Mouse (Mus musculus) cerebellum, postnatal 10 days (tissue): ENCODE results near the gene Wdr1.
"Not testable (repeated sequence)": the region's sequence is repeated elsewhere in the genome, so short reads cannot be mapped to it uniquely, and the experiment has no call there.

Experiments
- DNase-seq, 2 experiments: peaks; one replicate each; pipeline ENCODE4 v3.0.0; 2021; ENCODE audit warnings: mixed read lengths in 2 of 2

Gene Wdr1

DNA sequence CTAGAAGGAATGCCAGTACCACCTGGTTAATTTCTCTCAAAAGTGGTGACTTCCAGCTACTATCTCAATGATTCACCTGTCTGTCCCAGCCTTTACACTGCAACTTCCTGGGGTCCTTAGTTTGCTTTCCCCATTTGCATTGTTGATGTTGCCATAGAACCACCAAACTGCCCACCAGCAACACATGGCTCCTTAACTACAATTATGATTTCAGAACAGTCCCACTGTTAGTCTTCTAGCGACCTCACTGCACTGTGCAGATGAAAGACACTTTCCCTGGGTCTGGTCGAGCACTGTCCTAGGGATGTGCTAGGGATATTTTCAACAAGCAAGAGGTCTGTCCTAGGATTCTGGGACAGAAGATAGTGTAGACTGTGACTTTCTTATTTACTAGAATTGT is at the start of gene Wdr1:
TSS of gene Wdr1 (minus strand) at position 101 of the 400 bp plus-strand sequence.
- DNase-seq = no peak

DNA sequence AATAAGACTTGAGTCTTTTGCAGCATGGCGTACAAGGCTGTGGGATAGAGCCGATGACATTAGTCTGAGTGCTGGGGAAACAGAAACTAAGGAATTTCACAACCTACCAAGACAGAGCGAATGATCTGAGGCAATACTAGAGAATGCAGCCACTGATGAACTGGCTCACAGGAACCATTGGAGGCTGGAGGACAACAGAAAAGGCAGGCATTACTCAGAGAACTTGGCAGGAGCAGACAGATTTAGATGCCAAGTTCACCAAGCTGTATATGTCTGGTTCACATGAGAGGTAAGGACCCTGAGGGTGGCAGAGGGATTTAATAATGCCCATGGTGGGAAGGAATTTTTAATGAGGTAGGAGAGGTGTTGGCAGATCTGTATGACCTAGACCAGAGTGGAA is 48.1 kb upstream of the Wdr1 start:
- peak; percentile 44 to 46 for DNase-seq

DNA sequence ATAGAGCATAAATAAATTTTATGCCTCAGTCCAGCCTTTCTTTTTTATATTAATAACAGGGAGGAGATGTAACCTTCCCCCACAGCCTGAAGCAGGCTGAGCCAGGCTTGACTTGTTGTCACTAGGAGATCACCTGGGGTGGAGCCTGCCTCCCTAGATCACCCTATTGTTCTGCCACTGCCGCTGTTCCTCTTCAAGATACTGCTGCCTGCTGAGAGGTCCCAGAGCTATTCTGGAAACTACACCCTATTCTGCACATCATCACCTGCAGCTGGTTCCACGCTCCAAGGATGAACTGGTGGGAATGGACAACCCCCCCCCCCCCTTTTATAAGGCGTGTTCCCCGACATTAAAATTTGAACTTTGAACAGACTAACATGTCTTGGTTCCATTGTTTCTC is 45.2 kb upstream of the Wdr1 start:
- DNase-seq = not testable (repeated sequence)

DNA sequence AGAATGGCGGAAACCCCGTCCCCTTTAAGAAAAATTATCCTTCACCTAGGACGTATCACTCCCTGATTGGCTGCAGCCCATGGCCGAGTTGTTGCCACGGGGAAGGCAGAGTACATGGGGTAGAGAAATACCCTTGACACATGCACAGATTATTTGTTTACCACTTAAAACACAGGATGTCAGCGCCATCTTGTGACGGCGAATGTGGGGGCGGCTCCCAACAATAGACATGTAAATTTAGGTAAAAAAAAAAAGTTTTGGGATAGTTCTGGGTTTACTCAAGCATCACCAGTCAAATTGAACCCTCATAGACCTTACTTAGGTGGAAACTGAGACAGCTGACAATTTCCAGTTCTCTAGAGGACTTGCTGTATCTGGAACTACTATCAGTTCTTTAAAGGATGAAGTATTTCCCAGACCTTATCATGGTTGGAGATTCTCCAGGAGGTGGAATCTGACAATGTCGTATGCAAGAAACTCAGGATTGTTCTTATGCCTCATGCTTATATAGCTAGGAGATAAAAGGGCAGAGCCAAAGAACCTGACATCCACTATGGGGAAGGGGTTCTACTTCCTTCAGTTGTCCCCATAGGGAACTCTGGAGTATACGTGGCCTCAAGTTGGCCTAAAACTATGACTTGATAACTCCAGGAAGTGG is 35.8 kb upstream of the Wdr1 start:
- DNase-seq = peak in 1 of 2 experiments; percentile 10

DNA sequence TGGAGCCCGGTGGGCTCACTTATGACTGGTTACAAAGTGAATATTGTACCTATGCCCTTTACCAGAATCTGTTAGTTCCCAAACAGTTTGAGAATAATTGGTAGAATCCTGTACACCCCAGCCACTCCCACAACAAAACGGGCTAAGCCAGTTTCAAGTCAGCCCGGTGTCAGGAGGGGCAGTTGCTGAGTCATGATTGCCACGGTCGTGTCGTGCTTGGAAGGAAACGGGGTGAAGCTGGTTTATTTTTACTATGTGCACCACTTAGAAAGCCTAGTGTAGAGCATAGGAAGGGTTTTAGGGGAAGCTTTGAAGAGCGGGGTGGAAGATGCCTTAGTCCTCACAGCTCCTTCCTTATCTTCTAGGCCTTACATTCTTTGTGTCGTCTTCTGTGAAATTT is 25.9 kb upstream of the Wdr1 start:
- DNase-seq = no peak

DNA sequence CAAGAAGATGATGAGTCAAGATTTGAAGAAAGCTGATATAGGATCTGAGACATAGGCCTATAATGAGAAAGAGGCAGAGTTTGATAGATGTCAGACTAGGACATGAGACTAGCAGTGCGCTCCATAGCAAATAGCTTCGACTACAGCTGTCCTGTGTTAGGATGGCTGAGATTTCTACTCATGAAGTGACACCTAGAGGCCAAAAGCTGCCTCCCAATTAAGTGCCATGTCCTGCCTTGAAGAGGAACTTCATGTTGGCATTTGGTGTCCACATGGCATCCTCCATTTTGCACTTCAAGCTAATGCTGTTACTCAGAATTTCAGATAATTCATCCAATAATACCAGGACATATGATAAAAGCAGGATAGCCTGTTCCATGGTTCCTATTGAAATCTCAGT is 22.4 kb upstream of the Wdr1 start:
- DNase-seq = no peak

DNA sequence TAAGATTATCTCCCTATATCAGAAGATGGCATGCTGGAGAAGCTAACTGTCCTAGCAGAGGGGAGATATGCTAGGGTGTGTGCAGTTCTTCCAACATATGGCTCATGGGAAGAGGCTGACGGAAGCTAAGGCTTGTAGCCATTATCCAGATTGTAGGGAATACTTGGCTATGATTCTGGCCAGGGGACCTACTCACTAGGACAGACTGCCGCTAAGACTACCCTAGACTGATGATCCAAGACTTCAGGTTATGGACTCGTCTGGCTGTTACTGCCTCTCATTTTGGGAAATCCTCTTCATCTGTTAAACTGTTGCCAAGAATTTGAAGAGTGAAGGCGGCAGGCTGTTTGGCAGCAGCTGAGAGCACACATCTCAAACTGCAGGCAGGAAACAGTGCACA is 20.0 kb upstream of the Wdr1 start:
- DNase-seq = no peak

DNA sequence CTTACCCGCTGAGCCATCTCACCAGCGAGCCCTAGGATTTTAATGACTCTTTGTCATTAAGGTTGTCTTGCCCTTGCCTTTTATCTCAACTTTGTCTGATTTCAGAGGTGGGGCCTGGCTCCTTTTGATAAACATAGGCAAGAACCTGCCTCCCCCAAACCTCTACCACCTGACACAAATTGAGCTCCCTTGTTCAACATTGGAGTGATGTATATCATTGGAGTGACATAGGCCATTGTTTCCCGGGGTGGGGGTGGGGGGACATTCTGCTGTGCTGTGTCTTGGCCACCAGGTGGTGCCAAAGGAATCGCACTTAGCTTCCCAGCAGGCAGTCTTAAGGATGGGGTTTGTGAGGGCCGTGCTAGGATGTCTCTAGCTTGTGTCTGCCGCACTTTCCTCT is 17.7 kb upstream of the Wdr1 start:
- DNase-seq = peak; percentile 59 to 63

DNA sequence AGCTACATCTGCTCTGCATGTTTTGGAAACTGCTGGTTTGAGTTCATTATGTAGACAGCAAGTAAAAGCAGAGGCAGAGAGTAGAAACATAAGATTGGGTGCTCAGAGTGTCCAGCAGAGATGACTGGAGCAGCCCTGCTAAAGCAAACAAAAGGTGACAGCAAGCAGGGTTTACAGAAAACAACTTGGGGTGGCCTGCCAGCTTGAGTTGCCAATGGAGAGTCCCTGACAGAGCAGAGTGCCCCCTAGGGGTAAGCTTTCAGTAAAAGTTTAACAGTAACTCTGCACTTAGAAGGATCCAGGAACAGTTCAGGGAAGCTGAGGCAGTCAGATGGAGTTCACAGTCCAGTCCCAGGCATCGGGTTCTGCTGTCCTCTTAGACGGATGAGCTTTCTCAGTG is 7.9 kb upstream of the Wdr1 start:
- peak; percentile 44 for DNase-seq

DNA sequence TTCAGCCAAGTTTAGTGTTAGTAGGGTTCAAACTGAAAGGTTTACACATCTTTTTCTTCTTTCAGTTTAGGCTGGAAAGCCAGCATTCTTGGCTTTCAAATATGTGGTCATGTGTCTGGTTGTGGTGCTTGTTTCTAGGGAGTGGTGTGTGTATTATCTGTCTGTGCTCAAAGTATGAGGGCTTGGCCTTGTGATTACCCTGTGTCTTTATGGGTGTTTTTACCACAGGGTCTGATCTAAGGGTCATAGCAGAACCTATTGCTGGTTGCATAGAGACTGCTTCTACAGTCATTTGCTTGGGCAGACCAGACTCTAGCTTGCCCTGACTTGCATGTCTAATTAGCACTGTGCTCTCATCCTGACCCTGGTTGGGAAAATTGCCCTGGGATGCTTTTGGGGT is 5.6 kb upstream of the Wdr1 start:
- no peak for DNase-seq

DNA sequence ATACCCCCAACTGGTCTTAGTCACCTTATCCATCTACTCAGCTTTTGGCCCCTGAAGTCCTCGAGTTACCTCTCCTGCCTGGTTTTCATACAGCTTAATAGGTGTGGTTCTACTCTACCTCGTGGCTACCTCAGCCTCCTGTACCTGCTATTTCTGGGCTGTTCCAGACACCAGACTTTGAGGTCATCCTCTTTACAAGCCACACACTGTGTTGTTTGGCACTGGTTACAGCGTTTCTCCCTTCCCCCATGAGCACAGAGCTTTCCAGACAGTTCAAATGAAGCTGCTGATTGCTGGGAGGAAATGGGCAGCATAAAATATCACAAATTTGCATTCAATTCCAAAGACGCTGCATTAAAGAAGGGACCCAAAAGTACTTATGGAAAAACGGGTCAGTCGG is 1.8 kb upstream of the Wdr1 start:
- DNase-seq = no peak

DNA sequence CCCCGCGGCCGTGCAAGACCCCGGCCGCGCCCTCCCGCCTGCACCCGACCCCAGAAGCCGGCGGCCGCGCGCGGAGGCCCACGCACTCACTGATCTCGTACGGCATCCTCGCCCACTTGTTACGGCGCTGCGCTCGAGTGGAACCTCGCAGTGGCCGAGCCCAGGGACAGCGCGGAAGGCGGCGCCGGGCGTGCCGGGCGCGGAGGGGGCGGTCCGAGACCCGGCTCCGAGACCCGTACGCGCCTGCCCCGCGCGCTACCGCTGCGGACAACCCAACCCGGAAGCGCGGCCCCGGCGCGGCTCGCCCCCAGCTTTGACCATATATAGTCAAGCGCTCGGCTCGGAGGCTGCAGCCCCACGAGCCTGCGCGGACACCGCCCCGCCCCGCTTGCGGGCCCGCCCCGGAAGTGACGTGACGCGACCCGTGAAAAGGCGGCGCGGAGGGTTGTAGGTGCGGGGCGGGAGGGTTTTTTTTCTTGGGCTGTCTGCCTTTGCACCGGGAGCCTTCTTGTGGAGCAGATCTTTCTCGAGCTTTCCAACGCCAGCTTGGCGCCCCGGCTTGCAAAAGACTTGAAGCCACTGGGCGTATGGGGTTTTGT is 1.5 kb downstream of the Wdr1 start:
- DNase-seq = peak; percentile 99

DNA sequence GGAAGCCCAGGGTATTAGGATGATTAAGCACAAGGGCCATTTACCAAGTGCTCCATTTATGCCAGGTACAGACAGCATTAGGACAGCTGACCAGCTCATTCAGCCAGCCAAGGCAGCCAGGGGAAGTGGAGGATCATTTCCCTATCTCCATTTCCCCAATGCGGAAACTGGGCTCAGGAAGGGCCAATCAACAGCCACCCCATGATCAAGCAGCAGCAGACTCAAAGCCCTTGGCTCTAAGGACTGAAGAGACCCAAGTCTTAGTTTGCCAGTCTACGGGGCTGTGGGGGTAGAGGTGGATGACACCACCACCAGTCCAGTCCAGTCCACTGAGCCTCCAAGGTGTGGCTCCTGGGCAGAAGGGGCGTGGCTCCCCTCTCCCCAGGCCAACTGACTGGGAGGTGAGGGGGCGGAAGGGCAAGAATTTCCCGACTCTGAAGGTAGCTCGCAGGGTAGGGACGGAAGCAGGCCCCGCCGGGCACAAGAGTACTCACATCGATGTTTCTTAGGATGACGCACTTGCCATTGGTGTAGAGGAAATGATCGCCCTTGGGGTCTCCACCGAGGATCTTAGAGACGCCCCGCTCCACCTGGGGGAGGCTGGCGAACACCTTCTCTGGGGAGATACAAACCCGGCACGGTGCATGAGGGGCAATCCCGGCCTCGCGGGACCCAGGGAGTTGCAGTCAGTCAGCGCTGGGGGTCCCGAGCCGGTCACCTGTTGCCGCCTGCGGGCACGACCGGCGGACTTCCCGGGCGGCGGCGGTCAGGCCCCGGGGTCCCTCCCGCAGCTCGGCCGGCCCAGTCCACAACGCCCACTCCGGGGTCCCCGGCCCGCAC is 2.2 kb downstream of the Wdr1 start:
- peak in 1 of 2 experiments; percentile 41 for DNase-seq

DNA sequence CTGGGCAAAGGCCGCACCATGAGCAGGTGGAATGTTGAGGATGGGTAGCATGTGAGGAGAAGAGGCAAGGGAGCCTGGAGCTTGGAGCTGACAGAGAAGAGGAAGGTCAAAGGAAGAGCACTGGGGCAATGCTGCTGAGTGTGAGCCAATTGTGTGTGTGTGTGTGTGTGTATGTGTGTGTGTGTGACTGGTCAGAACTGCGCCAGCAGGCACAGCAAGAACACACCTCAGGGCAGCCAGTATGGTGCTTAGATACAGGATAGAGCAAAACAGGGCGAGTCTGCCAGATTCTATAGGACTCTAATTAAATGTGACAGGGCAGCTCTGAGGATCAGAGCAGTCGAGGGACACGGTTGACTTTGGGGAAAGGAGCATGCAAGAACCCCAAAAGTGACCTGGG is 4.2 kb downstream of the Wdr1 start:
- peak in 1 of 2 experiments; percentile 28 for DNase-seq

DNA sequence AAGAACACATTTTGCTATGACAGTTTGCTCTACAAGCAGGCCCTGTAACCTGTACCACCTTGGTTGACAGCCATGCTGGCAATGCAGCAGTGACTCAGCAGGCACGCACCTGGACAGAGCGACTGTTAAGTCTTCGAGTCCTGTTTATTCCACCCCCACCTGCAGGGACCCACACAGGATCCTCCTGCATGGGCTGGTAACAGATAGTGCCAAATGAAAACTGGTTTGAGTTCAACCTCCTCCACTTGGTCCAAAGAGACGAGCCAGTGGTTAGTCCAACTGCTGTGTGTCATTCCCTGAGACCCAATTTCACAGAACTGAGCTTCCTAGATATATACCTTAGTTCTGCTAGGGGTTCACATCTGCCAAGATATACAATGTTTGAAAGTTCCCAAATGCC is 5.2 kb downstream of the Wdr1 start:
- DNase-seq = peak in 1 of 2 experiments; percentile 43

DNA sequence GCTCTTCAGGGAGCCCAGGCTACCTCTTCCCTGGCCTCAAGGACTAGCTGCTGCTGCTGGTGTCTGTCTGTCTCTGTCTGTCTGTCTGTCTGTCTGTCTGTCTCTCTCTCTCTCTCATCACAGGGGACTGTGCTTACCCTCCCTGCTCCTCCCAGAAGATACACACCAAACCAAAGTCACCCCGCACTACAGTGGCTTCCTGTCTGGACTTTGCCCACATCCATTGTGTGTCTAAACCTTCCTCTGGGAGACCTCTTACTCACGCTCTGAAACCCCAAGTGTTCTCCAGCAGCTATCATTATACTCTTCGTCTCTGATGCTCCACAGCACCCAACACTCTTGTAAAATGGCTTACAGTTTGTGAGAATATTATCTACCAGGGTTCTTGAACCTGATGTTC is 6.6 kb downstream of the Wdr1 start:
- DNase-seq = no peak

DNA sequence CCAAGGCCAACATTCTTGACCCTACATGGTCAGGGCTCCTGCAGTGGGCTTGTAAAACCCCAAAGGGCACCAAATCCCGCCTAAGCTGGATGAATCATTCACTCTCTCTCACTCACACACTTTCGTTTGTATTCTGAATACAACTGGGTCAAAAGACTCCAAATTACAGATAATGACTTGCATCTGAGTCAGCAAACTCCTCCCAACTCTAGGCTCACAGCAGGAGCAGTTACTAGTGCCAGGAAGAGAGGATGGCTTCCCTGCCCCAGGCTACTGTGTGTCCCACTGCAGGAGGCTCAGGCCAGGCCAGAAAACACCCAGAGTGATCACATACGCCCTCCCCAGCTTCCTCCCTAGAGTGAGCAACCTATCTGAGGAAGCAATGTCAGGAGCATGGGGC is 9.1 kb downstream of the Wdr1 start:
- peak; percentile 41 to 59 for DNase-seq

DNA sequence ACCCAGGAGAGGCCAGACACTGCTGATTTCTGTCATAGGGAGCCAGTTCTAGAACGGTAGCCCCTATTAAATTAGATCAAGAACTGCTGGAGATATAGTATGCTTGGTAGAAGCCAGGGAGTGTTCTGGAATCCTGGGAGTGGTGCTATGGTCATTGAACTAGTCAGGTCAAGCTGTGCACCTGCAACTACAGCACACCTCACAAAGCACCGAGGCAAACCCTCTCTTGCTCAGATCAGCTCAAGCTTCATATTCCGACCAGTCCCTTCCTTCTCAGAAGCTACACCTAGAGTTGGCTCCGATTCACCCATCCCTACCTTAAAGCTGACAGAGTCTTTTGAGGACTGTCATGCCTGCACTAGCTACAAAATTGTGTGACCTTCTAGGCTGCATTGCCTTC is 9.5 kb downstream of the Wdr1 start:
- no peak for DNase-seq

DNA sequence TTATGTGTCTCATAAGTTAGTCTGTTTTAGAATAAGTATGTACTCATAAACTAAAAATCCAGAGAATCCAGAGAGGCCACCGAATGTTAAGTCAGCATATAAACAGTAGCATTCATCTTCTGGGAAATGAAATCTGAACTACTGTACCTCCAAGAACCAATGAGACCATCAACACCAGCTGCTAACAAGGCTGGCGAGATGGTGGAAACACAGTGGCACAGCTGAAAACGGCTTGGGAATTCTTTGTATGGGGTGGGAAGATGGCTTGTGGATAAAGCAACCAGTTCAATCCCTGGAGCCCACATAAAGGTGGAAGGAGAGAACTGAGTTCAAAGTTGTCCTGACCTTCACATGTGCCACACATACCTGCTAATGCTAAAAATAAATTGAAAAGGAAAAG is 10.4 kb downstream of the Wdr1 start:
- DNase-seq = no peak

DNA sequence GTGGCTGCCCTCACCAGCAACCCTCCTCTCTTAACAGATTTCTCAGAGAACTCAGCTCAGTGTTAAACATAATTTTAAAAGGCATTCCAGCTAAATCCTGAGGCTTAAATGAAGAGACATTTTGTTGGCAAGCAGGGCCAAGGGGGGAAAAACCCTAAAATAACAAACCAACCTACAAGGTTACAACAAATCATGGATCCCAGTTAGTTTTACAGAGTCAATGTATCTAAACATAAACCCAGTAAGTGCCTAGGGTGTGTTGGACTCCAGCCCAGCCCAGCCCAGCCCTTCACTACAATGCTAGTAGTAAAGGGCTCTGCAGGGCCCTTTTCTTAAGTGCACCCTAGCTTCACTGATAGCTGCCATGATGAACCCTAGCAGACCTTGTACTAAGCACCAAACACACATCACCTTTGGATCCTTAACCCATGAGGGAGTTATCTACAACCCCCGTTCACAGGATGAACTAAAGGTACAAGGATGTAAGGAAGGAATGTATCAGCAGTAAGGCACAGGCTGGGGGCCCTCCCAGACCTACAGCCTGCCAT is 12.7 kb downstream of the Wdr1 start:
- no peak for DNase-seq

DNA sequence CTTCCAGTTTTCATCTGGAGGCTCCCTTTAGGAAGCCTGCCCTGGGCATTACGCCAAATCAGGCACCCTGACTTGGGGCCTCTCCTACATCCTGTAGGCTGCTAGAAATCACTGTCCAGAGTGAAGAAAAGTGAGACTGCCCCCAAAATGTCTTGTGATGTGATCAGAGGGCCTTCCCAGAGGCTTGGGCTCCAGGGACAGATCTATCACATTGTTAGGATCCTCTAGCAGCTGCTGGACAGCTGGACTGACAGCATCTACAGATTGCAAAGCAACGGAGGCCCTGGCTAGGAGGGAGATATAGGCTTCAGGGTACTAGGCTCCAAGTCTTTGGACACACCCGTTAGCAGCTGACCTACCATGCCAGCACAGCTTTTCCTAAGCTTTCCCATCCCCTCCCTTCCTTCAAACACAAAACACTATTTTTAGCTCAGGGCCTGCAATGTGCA is 13.5 kb downstream of the Wdr1 start:
- no peak for DNase-seq

DNA sequence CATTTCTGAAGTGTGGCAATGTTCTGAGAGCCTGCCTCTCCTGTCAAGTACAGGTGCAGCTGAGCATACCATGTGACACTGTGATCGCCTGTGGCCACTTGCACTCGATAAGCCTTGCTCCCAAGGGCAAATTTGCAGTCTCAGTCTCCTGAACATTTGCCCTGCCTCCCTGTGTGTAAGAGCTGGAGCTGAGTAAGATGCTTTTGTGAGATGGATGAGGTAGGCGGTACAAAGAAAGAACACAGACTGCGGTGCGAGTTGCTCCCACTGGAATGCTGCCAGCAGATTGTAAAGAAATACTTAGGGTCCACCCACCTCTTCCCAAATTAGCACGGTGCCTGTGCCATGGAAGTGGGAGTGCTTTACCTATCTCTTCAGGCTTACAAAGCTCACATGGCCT is 15.6 kb downstream of the Wdr1 start:
- DNase-seq = no peak
